Mouse (Mus musculus) regulatory T cell (primary cell): ENCODE measurements around the gene Fxr1.

Experiments used
- in situ Hi-C: fragments of 300-600 bp; cut with MboI, MseI; formaldehyde crosslinking; loops from one replicate; pipeline ENCODE4 v1.15.1; 2025; ENCODE audit warnings: high pct_unique_total_duplicates

Fxr1 gene

GRCm38 (mm10) chr3:34041990-34042389 is 22.2 kb downstream of the Fxr1 start:
- in situ Hi-C loops: no loop called here

GRCm38 (mm10) chr3:34062352-34062751 is 42.6 kb downstream of the Fxr1 start:
- in situ Hi-C loops: loop anchor here (10.0 kb wide), 1 partner anchor 1338 kb away; no protein-coding TSS in a partner anchor

- in situ Hi-C loops: loop anchor here (10.0 kb wide), 1 partner anchor 1344 kb away; no protein-coding TSS in a partner anchor
These were observed 49.2 kb downstream of the Fxr1 start for GRCm38 (mm10) chr3:34068943-34069342.

- in situ Hi-C loops: no loop called here
These were observed 53.0 kb downstream of the Fxr1 start for GRCm38 (mm10) chr3:34072726-34073125.

- in situ Hi-C loops: loop anchor here (5.0 kb wide), 1 partner anchor 259 kb away; no protein-coding TSS in a partner anchor
These were observed 56.5 kb downstream of the Fxr1 start for GRCm38 (mm10) chr3:34076058-34076759.

GRCm38 (mm10) chr3:34080900-34081662 is 61.3 kb downstream of the Fxr1 start, which contains the start of gene Dnajc19:
Gene Dnajc19, minus strand, starts transcription at chr3:34081321.
- in situ Hi-C loops: loop anchor here (5.0 to 10.0 kb wide), 2 partner anchors 64 to 1336 kb away; partner anchors contain the start of gene Fxr1

GRCm38 (mm10) chr3:34081929-34082328 is 62.2 kb downstream of the Fxr1 start:
- in situ Hi-C loops: loop anchor here (5.0 to 10.0 kb wide), 2 partner anchors 65 to 1337 kb away; partner anchors contain the start of gene Fxr1

GRCm38 (mm10) chr3:34083655-34084054 is 63.9 kb downstream of the Fxr1 start:
- in situ Hi-C loops: loop anchor here (5.0 to 10.0 kb wide), 2 partner anchors 66 to 1339 kb away; partner anchors contain the start of gene Fxr1

- in situ Hi-C loops: loop anchor here (25.0 kb wide), 1 partner anchor 1384 kb away; no protein-coding TSS in a partner anchor
These were observed 83.1 kb downstream of the Fxr1 start for GRCm38 (mm10) chr3:34102891-34103290.

GRCm38 (mm10) chr3:34103902-34104672 is 84.3 kb downstream of the Fxr1 start:
- in situ Hi-C loops: loop anchor here (25.0 kb wide), 1 partner anchor 1383 kb away; no protein-coding TSS in a partner anchor

- in situ Hi-C loops: loop anchor here (25.0 kb wide), 1 partner anchor 1381 kb away; no protein-coding TSS in a partner anchor
These were observed 86.7 kb downstream of the Fxr1 start for GRCm38 (mm10) chr3:34106421-34106820.

GRCm38 (mm10) chr3:34107631-34108030 is 87.9 kb downstream of the Fxr1 start:
- in situ Hi-C loops: loop anchor here (25.0 kb wide), 1 partner anchor 1380 kb away; no protein-coding TSS in a partner anchor

GRCm38 (mm10) chr3:34111941-34112685 is 92.4 kb downstream of the Fxr1 start:
- in situ Hi-C loops: loop anchor here (25.0 kb wide), 1 partner anchor 1375 kb away; no protein-coding TSS in a partner anchor

- in situ Hi-C loops: loop anchor here (25.0 kb wide), 1 partner anchor 1371 kb away; no protein-coding TSS in a partner anchor
These were observed 96.1 kb downstream of the Fxr1 start for GRCm38 (mm10) chr3:34115806-34116205.

GRCm38 (mm10) chr3:34119869-34120268 is 100.1 kb downstream of the Fxr1 start:
- in situ Hi-C loops: loop anchor here (25.0 kb wide), 1 partner anchor 1367 kb away; no protein-coding TSS in a partner anchor
